Mouse (Mus musculus): ENCODE measurements around the gene Sfxn2. TPM values are rescaled to one million over a fixed set of nuclear protein-coding genes. Genes with fewer than 3 reads are reported as not detected.

The Sfxn2 gene
- polyA plus RNA-seq, 1 experiment from 2014 or later: 23.6 TPM

DNA sequence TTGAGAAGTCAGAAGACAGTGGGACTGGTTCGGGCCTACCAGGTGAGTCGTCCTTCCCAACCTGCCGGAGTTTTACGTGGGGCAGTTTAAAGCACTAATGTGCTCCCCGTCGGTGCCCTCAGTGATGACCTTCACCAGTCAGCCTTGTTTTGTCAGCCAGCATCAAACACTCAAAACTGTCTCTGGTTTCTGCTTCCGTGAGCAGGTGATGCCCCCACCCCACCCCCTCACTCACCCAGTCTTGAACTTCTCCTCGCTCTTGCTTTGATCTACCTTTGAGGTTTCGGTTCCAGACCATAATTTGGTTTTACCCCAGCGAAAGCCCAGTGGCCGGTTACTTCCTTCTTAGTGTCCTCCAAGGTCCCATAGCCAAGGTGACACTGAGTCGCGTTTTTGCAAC is 33.6 kb downstream of the Sfxn2 start:
- H3K27ac ChIP-seq: no peak overlapping the region
- WGBS: 93% methylated on average over 13 of the region's 13 CpGs
- H3K4me1 ChIP-seq: no peaks in the 10 kb centered on the region
- ATAC-seq (ENCODE audit: insufficient number of reproducible peaks, insufficient read depth, low FRiP score, low TSS enrichment): no peak
- no peaks in the 10 kb centered on the region for H3K27me3 ChIP-seq
- H3K4me3 ChIP-seq: no peak overlapping the region
- peaks cover 37% of the 10 kb centered on the region for H3K36me3 ChIP-seq
- no peak overlapping the region for H3K9ac ChIP-seq
- no peaks in the 10 kb centered on the region for H3K9me3 ChIP-seq
- no peak overlapping the region for H3K4me2 ChIP-seq (replicated peaks)

DNA sequence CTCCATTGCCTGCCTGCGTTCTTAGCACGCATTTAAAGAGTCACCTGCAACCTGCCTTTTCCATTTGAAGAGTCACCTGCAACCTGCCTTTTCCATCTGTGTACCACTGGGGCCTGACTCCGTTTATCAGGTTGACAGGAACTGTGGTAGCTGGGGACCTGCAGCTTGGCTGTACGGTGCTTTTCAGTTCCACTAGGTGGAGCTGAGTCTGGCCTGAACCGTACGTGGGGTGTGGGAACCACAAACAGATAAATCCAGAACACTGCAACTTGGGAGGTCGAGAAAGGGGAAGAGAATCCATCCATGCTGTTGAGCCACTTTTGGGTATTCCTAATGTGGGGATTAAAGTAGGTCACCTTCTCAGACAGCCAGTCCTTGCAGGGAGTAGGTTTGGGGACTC is 34.3 kb downstream of the Sfxn2 start:
- no peaks in the 10 kb centered on the region for H3K9me3 ChIP-seq
- H3K4me3 ChIP-seq: no peak overlapping the region
- no peak overlapping the region for H3K4me2 ChIP-seq (replicated peaks)
- no peaks in the 10 kb centered on the region for H3K4me1 ChIP-seq
- no peaks in the 10 kb centered on the region for H3K27me3 ChIP-seq
- 76% methylated on average over 7 of the region's 7 CpGs for WGBS
- H3K9ac ChIP-seq: no peak overlapping the region
- H3K36me3 ChIP-seq: peaks cover 37% of the 10 kb centered on the region
- no peak for ATAC-seq (ENCODE audit: insufficient number of reproducible peaks, insufficient read depth, low FRiP score, low TSS enrichment)
- no peak overlapping the region for H3K27ac ChIP-seq

DNA sequence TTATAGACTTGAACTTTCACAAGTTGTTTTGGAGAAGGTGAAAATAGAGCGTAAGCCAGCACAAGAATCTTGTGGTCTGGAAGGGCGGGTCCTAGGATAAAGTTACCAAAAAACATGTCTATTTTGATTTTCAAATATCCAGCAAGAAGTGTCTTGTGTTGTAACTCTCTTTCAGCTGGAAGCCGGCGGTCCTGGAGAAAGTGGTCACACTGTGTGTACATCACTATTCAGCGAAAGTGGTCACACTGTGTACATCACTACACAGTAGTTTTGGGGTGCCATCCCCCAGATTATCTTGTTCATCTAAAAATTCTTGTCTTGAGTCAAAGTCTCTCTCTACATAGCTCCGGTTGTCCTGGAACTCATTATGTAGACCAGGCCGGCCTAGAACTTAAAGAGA is 35.0 kb downstream of the Sfxn2 start:
- peaks cover 39% of the 10 kb centered on the region for H3K36me3 ChIP-seq
- no peak for ATAC-seq (ENCODE audit: insufficient number of reproducible peaks, insufficient read depth, low FRiP score, low TSS enrichment)

DNA sequence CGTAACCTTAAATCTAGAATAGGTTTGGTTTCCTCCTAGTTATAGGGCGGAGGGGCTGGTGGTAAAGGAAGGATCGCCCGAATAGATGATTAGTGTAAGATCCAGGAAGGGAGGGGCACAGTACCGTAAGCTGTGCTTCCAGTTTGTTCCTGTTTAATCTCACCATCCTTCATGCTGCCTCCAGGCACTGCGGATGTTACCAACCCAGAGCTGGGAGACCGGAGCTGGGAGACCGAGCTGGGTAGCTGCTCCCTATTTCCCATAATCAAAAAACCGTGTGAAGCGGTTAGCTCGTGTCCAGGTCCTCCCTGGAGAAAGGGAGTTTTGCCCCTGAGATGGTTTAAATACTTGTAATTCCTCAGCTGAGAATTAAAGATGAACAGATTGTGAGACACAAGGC is 43.2 kb downstream of the Sfxn2 start:
- no peak overlapping the region for H3K9ac ChIP-seq
- peaks cover 21% of the 10 kb centered on the region; the same call in 1 of the 2 replicates for H3K36me3 ChIP-seq
- 74% methylated on average over 11 of the region's 11 CpGs for WGBS
- ATAC-seq (ENCODE audit: insufficient number of reproducible peaks, insufficient read depth, low FRiP score, low TSS enrichment): no peak
- no peak overlapping the region for H3K4me2 ChIP-seq (replicated peaks)
- no peaks in the 10 kb centered on the region for H3K9me3 ChIP-seq
- H3K27me3 ChIP-seq: no peaks in the 10 kb centered on the region
- H3K4me3 ChIP-seq: no peak overlapping the region
- no peak overlapping the region for H3K27ac ChIP-seq
- peaks cover 39% of the 10 kb centered on the region for H3K4me1 ChIP-seq

More for the DNA sequence above, 35.0 kb downstream of the Sfxn2 start:
- H3K4me3 ChIP-seq: no peak overlapping the region
- H3K4me1 ChIP-seq: no peaks in the 10 kb centered on the region
- no peak overlapping the region for H3K4me2 ChIP-seq (replicated peaks)
- H3K27ac ChIP-seq: no peak overlapping the region
- 94% methylated on average over 7 of the region's 7 CpGs for WGBS
- no peak overlapping the region for H3K9ac ChIP-seq
- H3K9me3 ChIP-seq: no peaks in the 10 kb centered on the region
- H3K27me3 ChIP-seq: no peaks in the 10 kb centered on the region

DNA sequence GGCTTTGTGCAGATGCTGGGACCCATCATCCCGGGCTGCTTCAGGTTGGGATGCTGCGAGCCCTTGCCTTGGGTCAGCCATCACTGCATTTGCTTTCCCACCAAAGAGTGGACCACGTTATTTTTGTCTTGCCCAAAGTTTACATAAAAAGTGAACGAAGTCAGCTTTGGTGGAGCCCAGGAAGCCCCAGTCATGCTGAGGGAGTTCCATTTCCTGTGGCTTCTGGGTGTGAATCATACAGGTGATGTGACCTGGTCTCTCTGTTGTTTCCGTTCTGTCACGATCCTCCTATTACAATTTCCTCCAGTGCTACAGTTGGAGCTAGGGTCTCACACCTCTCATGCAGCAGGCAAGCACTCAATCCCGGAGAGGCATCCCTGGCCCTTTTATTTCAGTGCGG is 44.2 kb downstream of the Sfxn2 start:
- WGBS: 86% methylated on average over 8 of the region's 8 CpGs
- H3K4me1 ChIP-seq: peaks cover 49% of the 10 kb centered on the region

DNA sequence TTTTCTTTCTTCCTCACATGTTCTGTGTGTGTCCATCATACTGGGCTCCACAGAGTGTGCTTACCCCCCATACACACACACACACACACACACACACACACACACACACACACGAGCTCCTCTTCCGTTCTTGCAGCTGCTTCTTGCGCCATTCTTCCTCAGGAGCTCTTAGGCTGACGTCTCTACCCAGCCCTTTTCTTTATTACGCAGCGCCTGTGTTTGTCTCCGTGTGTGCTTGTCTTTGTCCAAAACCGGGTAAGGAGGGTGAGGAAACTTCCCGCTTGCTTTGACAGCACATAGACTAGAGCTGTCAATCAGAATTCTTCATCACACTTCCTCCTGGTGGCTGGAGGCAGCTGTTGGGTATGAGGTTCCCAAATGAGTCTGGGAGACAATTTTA is 45.2 kb downstream of the Sfxn2 start:
- Histone ChIP-seq H3K27ac (peak overlapping the region; percentile 36; the same call in 1 of the 2 replicates), H3K4me1 (peaks cover 59% of the 10 kb centered on the region)
- 76% methylated on average over 9 of the region's 9 CpGs for WGBS

More for the DNA sequence above, 44.2 kb downstream of the Sfxn2 start:
- Histone ChIP-seq H3K4me3 (no peak overlapping the region), H3K9ac (no peak overlapping the region), H3K27ac (no peak overlapping the region), H3K27me3 (no peaks in the 10 kb centered on the region), H3K4me2 (replicated peaks) (no peak overlapping the region), H3K36me3 (peaks cover 21% of the 10 kb centered on the region; the same call in 1 of the 2 replicates), H3K9me3 (no peaks in the 10 kb centered on the region)
- no peak for ATAC-seq (ENCODE audit: insufficient number of reproducible peaks, insufficient read depth, low FRiP score, low TSS enrichment)

DNA sequence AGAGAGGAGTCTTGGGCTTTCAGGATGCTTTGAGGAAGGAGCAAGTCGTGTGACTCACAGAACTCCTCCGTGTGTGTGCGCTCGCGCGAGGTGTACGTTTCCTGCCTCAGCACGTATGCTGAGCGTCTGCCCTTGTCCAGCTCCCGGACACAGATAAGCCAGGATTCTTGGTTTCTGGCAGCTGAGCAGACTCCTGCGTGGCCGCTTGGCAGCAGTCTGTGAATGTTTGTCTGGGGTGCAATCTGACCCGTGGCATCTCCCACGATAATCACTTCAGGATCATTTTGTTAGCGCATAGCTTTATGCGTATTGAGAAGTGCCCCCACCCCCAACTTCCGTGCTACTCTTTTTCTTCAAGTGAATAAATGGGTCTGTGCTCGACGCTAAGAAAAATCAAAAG is 45.8 kb downstream of the Sfxn2 start:
- Histone ChIP-seq H3K27me3 (no peaks in the 10 kb centered on the region), H3K9ac (no peak overlapping the region), H3K27ac (peak overlapping the region; percentile 57; the same call in 1 of the 2 replicates), H3K9me3 (no peaks in the 10 kb centered on the region), H3K4me3 (no peak overlapping the region), H3K4me1 (peaks cover 66% of the 10 kb centered on the region), H3K4me2 (replicated peaks) (no peak overlapping the region), H3K36me3 (0 out of 2 replicates have a peak, but pooled peaks cover 11% of the 10 kb centered on the region)
- ATAC-seq (ENCODE audit: insufficient number of reproducible peaks, insufficient read depth, low FRiP score, low TSS enrichment): no peak
- WGBS: 65% methylated on average over 19 of the region's 19 CpGs

More for the DNA sequence above, 45.2 kb downstream of the Sfxn2 start:
- H3K36me3 ChIP-seq: peaks cover 17% of the 10 kb centered on the region; the same call in 1 of the 2 replicates
- H3K4me3 ChIP-seq: no peak overlapping the region
- no peaks in the 10 kb centered on the region for H3K9me3 ChIP-seq
- no peak overlapping the region for H3K9ac ChIP-seq
- ATAC-seq (ENCODE audit: insufficient number of reproducible peaks, insufficient read depth, low FRiP score, low TSS enrichment): no peak
- H3K4me2 ChIP-seq (replicated peaks): no peak overlapping the region
- H3K27me3 ChIP-seq: no peaks in the 10 kb centered on the region

DNA sequence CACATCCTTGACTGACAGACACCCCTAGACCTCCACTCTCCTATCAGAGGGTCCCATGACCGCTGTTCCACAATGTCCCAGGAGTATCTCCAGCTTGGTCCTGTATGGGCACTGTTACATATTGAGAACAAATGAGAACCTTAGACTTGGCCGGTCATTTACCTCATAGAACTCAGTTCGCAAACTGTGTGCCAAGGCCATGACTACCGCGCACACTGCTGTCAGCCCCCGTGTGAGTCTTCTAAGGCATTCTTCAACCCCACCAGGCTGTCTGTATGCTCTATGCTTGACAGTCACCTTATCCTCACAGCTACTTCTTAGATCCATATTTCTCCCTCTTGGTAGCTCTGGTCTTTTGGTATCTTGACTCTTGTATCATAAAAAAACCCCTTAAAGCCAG is 46.4 kb downstream of the Sfxn2 start:
- no peak for ATAC-seq (ENCODE audit: insufficient number of reproducible peaks, insufficient read depth, low FRiP score, low TSS enrichment)
- no peaks in the 10 kb centered on the region for H3K9me3 ChIP-seq
- no peak overlapping the region; the same call in 1 of the 2 replicates for H3K27ac ChIP-seq
- 0 out of 2 replicates have a peak, but pooled peaks cover 6% of the 10 kb centered on the region for H3K36me3 ChIP-seq
- no peak overlapping the region for H3K4me2 ChIP-seq (replicated peaks)
- no peak overlapping the region for H3K9ac ChIP-seq
- no peaks in the 10 kb centered on the region for H3K27me3 ChIP-seq
- 93% methylated on average over 6 of the region's 6 CpGs for WGBS
- H3K4me3 ChIP-seq: no peak overlapping the region
- peaks cover 71% of the 10 kb centered on the region for H3K4me1 ChIP-seq

DNA sequence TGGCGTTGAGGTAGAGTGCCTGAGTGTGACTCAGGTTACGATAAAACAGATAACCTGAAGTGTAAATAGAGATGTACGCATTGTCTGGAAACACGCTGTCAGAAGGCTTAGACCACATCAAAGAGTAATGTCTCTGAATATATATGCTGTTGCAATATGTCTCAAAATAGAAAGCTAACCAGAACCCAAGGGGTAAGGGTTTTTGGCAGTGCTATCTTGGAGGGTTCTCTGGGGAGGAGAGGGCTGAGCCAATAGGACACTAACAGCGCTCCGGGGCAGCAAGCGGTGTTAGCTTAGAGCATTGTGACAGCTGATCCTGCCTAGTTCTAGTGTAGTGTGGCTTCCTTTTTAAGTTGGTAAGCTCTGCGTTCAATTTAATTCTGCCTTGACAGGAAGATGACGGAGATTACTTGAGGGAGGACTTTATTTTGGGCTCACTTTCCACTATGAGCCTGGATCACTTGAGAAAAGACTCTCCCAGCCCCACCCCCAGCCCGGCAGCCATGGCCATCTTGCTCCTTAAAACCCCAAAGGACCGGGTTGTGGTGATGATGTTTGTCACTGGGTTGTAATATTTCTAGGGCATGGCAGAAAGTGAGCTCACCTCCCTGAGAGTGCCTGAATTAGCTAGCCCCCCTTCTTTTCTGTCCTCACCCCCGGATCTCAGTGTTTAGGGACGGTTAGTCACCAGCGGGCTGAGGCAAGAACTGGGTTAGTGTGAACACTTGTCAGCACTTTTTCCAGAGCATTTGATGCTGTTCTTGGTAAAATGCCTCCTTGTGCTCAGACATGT is 47.0 kb downstream of the Sfxn2 start:
- Histone ChIP-seq H3K27ac (peak overlapping the region; percentile 54; the same call in 1 of the 2 replicates), H3K4me1 (peaks cover 74% of the 10 kb centered on the region), H3K36me3 (peaks cover 9% of the 10 kb centered on the region), H3K27me3 (no peaks in the 10 kb centered on the region), H3K9ac (no peak overlapping the region), H3K4me3 (no peak overlapping the region), H3K4me2 (replicated peaks) (no peak overlapping the region), H3K9me3 (no peaks in the 10 kb centered on the region)
- WGBS: 66% methylated on average over 14 of the region's 14 CpGs
- no peak for ATAC-seq (ENCODE audit: insufficient number of reproducible peaks, insufficient read depth, low FRiP score, low TSS enrichment)

DNA sequence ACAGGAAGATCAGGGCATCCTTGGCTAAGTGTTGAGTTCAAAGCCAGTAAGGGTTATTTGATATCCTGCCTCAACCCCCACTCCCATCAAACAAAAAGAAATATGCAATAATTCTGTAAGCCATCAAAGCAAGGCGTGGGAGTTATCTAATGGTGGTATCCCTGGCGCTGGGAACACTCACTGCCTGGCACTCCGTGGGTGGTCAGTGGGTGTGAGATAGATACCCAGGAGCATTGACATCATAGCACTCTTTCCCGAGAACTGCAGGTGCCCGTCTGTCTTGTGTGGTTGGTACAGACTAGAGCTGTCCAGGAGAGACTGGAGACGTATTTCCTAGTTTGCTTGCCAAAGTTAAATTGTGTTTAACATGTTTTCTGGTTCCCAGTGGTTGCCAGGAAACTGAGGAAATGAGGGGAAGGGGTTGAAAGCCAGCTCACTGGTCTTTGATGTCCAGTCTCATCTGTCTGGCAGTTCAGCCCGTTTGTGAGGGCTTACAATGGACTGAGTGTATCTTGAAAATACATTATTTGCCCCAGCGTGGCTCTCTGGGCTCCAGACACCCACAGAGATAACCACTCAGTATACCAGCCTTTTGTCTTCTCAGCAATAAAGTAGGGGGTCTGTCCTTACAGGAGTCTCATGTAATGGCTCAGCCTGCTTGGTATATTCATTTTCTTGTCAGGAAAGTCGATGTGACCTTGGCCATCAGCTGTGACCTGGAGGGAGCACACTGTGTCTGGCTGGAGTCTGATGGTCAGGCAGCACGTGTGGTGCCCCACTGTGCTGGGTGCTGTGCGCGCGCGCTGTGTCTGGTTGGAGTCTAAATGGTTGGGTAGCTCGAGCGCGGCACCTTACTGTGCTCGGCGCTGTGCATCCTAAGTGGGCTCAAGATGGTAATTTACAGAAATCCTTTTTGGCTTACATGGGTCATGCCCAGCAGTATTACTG is 48.3 kb downstream of the Sfxn2 start:
- Histone ChIP-seq H3K27me3 (no peaks in the 10 kb centered on the region), H3K9ac (no peak overlapping the region), H3K4me1 (peaks cover 74% of the 10 kb centered on the region), H3K27ac (no peak overlapping the region), H3K36me3 (peaks cover 12% of the 10 kb centered on the region), H3K4me2 (replicated peaks) (no peak overlapping the region), H3K9me3 (no peaks in the 10 kb centered on the region), H3K4me3 (no peak overlapping the region)
- WGBS: 69% methylated on average over 19 of the region's 19 CpGs
- no peak for ATAC-seq (ENCODE audit: insufficient number of reproducible peaks, insufficient read depth, low FRiP score, low TSS enrichment)

DNA sequence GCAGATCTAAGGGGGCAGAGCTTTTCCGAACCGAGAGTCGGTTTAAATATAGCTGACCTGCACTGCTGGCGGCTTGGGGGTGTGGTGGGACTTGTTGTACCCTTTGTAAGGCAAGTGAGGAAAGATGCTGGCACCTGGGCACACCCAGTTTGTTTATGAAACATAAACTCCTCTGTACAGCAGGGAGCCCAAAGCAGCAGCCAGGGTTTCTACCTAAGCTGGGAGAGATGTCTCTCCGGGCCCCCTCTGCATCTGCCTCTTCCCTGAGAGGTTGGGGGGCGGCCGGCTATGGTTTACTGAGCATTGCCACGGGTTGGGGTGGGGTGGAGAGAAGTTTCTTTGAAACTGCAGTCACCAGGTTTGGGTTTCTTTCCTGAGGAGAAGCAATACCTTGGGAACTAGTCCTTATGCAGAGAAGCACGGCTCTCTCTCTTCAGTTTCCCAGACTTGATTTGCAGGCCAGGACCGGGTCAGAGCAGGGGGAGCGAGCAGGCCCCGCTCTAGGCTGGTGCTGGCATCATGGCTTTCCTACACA is 49.6 kb downstream of the Sfxn2 start:
- no peaks in the 10 kb centered on the region for H3K27me3 ChIP-seq
- H3K4me1 ChIP-seq: peaks cover 73% of the 10 kb centered on the region
- peak overlapping the region; percentile 57 for H3K4me2 ChIP-seq (replicated peaks)
- H3K9ac ChIP-seq: peak overlapping the region; percentile 54; the same call in 1 of the 2 replicates
- H3K36me3 ChIP-seq: peaks cover 16% of the 10 kb centered on the region
- 24% methylated on average over 12 of the region's 12 CpGs for WGBS
- peak overlapping the region; percentile 30 for H3K4me3 ChIP-seq
- peak overlapping the region; percentile 88 for H3K27ac ChIP-seq
- ATAC-seq (ENCODE audit: insufficient number of reproducible peaks, insufficient read depth, low FRiP score, low TSS enrichment): no peak; the same call in 1 of the 2 replicates
- H3K9me3 ChIP-seq: no peaks in the 10 kb centered on the region
